Mouse (Mus musculus) thymus, adult 2 months (tissue): Measurements from ENCODE around the gene Cdc42ep4.

Source experiments
- CTCF ChIP-seq: fragments of 200-500 bp; IDR thresholded peaks from 2 replicates; pipeline ENCODE4 v1.5.1; 2012; ENCODE audit warnings: mild to moderate bottlenecking, control low read depth, low read length, moderate library complexity, borderline replicate concordance; ENCODE audit not compliant: control insufficient read depth, poor library complexity, insufficient read depth; ENCODE audit errors: extremely low read depth
- POLR2A ChIP-seq: fragments of 200-500 bp; IDR thresholded peaks from 2 replicates; pipeline ENCODE4 v1.6.1; 2012; ENCODE audit warnings: mild to moderate bottlenecking, low read length, control low read depth, moderate library complexity; ENCODE audit not compliant: control insufficient read depth, poor library complexity, insufficient read depth; ENCODE audit errors: extremely low read depth

- TF ChIP-seq CTCF (no peak), POLR2A (no peak)
These were observed 70.7 kb downstream of the Cdc42ep4 start for GRCm38 (mm10) chr11:113680954-113681353.
